Mouse (Mus musculus): ENCODE measurements around the gene Rec8. TPM values are rescaled to one million over a fixed set of nuclear protein-coding genes. Genes with fewer than 3 reads are reported as not detected.

Gene Rec8
- 5.0 and 5.8 TPM in 2 replicates for polyA plus RNA-seq (2012; rRNA removed)

- TF ChIP-seq POLR2A (IDR thresholded peaks at IDR 0.05; ENCODE audit: extremely low read depth, insufficient read depth, low read length) (no peak), CTCF (IDR thresholded peaks at IDR 0.05; ENCODE audit: extremely low read depth, insufficient read depth, low read length) (no peak)
- Histone ChIP-seq H3K4me3 (ENCODE audit: insufficient read depth, low read length) (no peak within 1 kb of the TSS), H3K27ac (ENCODE audit: insufficient read depth, low read length) (no peak within 1 kb of the TSS), H3K4me1 (ENCODE audit: control insufficient read depth, insufficient read depth, low read length) (no peaks in the 10 kb centered on the region)
Measured at GRCm38 (mm10) chr14:55617822-55618221, at the start of gene Rec8. Gene Rec8 (plus strand): TSS chr14:55618037.

- H3K27ac ChIP-seq (ENCODE audit: insufficient read depth, low read length) = no peak overlapping the region
- no peaks in the 10 kb centered on the region for H3K4me1 ChIP-seq (ENCODE audit: control insufficient read depth, insufficient read depth, low read length)
- no peak overlapping the region for H3K4me3 ChIP-seq (ENCODE audit: insufficient read depth, low read length)
- TF ChIP-seq CTCF (IDR thresholded peaks at IDR 0.05; ENCODE audit: extremely low read depth, insufficient read depth, low read length) (no peak), POLR2A (IDR thresholded peaks at IDR 0.05; ENCODE audit: extremely low read depth, insufficient read depth, low read length) (no peak)
Measured at GRCm38 (mm10) chr14:55570588-55570987, 47.2 kb upstream of the Rec8 start.

- no peak overlapping the region for H3K4me3 ChIP-seq (ENCODE audit: insufficient read depth, low read length)
- no peak overlapping the region for H3K27ac ChIP-seq (ENCODE audit: insufficient read depth, low read length)
- H3K4me1 ChIP-seq (ENCODE audit: control insufficient read depth, insufficient read depth, low read length) = no peaks in the 10 kb centered on the region
- TF ChIP-seq CTCF (IDR thresholded peaks at IDR 0.05; ENCODE audit: extremely low read depth, insufficient read depth, low read length) = no peak
- no peak for TF ChIP-seq POLR2A (IDR thresholded peaks at IDR 0.05; ENCODE audit: extremely low read depth, insufficient read depth, low read length)
Measured at GRCm38 (mm10) chr14:55571760-55572159, 46.1 kb upstream of the Rec8 start.

GRCm38 (mm10) chr14:55575302-55575701 lies 42.5 kb upstream of the Rec8 start, which contains the start of gene Fitm1:
Gene Fitm1 (plus strand): TSS chr14:55575617.
- TF ChIP-seq CTCF (IDR thresholded peaks at IDR 0.05; ENCODE audit: extremely low read depth, insufficient read depth, low read length) = no peak
- no peak for TF ChIP-seq POLR2A (IDR thresholded peaks at IDR 0.05; ENCODE audit: extremely low read depth, insufficient read depth, low read length)
- H3K27ac ChIP-seq (ENCODE audit: insufficient read depth, low read length) = no peak within 1 kb of the TSS
- H3K4me3 ChIP-seq (ENCODE audit: insufficient read depth, low read length) = no peak within 1 kb of the TSS
- H3K4me1 ChIP-seq (ENCODE audit: control insufficient read depth, insufficient read depth, low read length) = peaks cover 1% of the 10 kb centered on the region; the same call in 1 of the 2 replicates

- TF ChIP-seq POLR2A (IDR thresholded peaks at IDR 0.05; ENCODE audit: extremely low read depth, insufficient read depth, low read length) (no peak), CTCF (IDR thresholded peaks at IDR 0.05; ENCODE audit: extremely low read depth, insufficient read depth, low read length) (no peak)
- peaks cover 1% of the 10 kb centered on the region; the same call in 1 of the 2 replicates for H3K4me1 ChIP-seq (ENCODE audit: control insufficient read depth, insufficient read depth, low read length)
- H3K4me3 ChIP-seq (ENCODE audit: insufficient read depth, low read length) = no peak overlapping the region
- H3K27ac ChIP-seq (ENCODE audit: insufficient read depth, low read length) = no peak overlapping the region
Measured at GRCm38 (mm10) chr14:55575711-55576110, 42.1 kb upstream of the Rec8 start.

GRCm38 (mm10) chr14:55576376-55576775 lies 41.5 kb upstream of the Rec8 start:
- Histone ChIP-seq H3K4me3 (ENCODE audit: insufficient read depth, low read length) (no peak overlapping the region), H3K4me1 (ENCODE audit: control insufficient read depth, insufficient read depth, low read length) (peaks cover 1% of the 10 kb centered on the region; the same call in 1 of the 2 replicates), H3K27ac (ENCODE audit: insufficient read depth, low read length) (no peak overlapping the region)
- TF ChIP-seq CTCF (IDR thresholded peaks at IDR 0.05; ENCODE audit: extremely low read depth, insufficient read depth, low read length) (no peak), POLR2A (IDR thresholded peaks at IDR 0.05; ENCODE audit: extremely low read depth, insufficient read depth, low read length) (no peak)

GRCm38 (mm10) chr14:55577871-55578667 lies 39.8 kb upstream of the Rec8 start, which contains the start of gene Psme1:
Gene Psme1 (plus strand): TSS chr14:55578123.
- Histone ChIP-seq H3K27ac (ENCODE audit: insufficient read depth, low read length) (peak within 1 kb of the TSS; percentile 67), H3K4me1 (ENCODE audit: control insufficient read depth, insufficient read depth, low read length) (peaks cover 1% of the 10 kb centered on the region; the same call in 1 of the 2 replicates), H3K4me3 (ENCODE audit: insufficient read depth, low read length) (peak within 1 kb of the TSS; percentile 56)
- TF ChIP-seq POLR2A (IDR thresholded peaks at IDR 0.05; ENCODE audit: extremely low read depth, insufficient read depth, low read length) (0 out of 2 replicates have a peak, but pooled peaks have one; percentile 14), CTCF (IDR thresholded peaks at IDR 0.05; ENCODE audit: extremely low read depth, insufficient read depth, low read length) (no peak)

GRCm38 (mm10) chr14:55578668-55579269 lies 39.1 kb upstream of the Rec8 start:
- H3K27ac ChIP-seq (ENCODE audit: insufficient read depth, low read length) = peak overlapping the region; percentile 67
- peaks cover 1% of the 10 kb centered on the region; the same call in 1 of the 2 replicates for H3K4me1 ChIP-seq (ENCODE audit: control insufficient read depth, insufficient read depth, low read length)
- H3K4me3 ChIP-seq (ENCODE audit: insufficient read depth, low read length) = peak overlapping the region; percentile 56
- TF ChIP-seq POLR2A (IDR thresholded peaks at IDR 0.05; ENCODE audit: extremely low read depth, insufficient read depth, low read length) (no peak), CTCF (IDR thresholded peaks at IDR 0.05; ENCODE audit: extremely low read depth, insufficient read depth, low read length) (no peak)

GRCm38 (mm10) chr14:55579511-55580496 lies 38.0 kb upstream of the Rec8 start:
- Histone ChIP-seq H3K27ac (ENCODE audit: insufficient read depth, low read length) (no peak overlapping the region), H3K4me3 (ENCODE audit: insufficient read depth, low read length) (no peak overlapping the region), H3K4me1 (ENCODE audit: control insufficient read depth, insufficient read depth, low read length) (peaks cover 1% of the 10 kb centered on the region; the same call in 1 of the 2 replicates)
- no peak for TF ChIP-seq POLR2A (IDR thresholded peaks at IDR 0.05; ENCODE audit: extremely low read depth, insufficient read depth, low read length)
- no peak for TF ChIP-seq CTCF (IDR thresholded peaks at IDR 0.05; ENCODE audit: extremely low read depth, insufficient read depth, low read length)

Measured in cortical plate, adult 2 months (tissue).